Mouse (Mus musculus) hindbrain, embryonic 11.5 days (tissue): ENCODE measurements around the gene Olfr609. TPM values are rescaled to one million over a fixed set of nuclear protein-coding genes. Genes with fewer than 3 reads are reported as not detected.

Experiments used
- polyA plus RNA-seq: library from polyadenylated mRNA; unstranded; fragments of >200 nt; fragmentation: Nextera tagmentation; extraction: Ambion mirVana; gene quantifications from 2 replicates; pipeline ENCODE4 v1.2.1, GENCODE M21; 2014

The Olfr609 gene
- polyA plus RNA-seq, 1 experiment from 2014 or later: not detected

Other genes starting within 250 kb of the Olfr609 start
- gene Usp17ld, start 245.6 kb downstream of the Olfr609 start, polyA plus RNA-seq: not detected in 2 replicates
- gene Olfr596, start 192.4 kb downstream of the Olfr609 start, polyA plus RNA-seq: not detected in 2 replicates
- not detected in 2 replicates for gene Olfr597, start 181.7 kb downstream of the Olfr609 start, polyA plus RNA-seq
- gene Olfr598, start 174.5 kb downstream of the Olfr609 start, polyA plus RNA-seq: not detected in 2 replicates
- not detected in 2 replicates for gene Olfr599, start 162.1 kb downstream of the Olfr609 start, polyA plus RNA-seq
- not detected in 2 replicates for gene Olfr600, start 148.4 kb downstream of the Olfr609 start, polyA plus RNA-seq
- not detected in 2 replicates for gene Olfr601, start 135.4 kb downstream of the Olfr609 start, polyA plus RNA-seq
- not detected in 2 replicates for gene Olfr603, start 111.9 kb downstream of the Olfr609 start, polyA plus RNA-seq
- not detected in 2 replicates for gene Usp17lc, start 83.0 kb downstream of the Olfr609 start, polyA plus RNA-seq
- gene Olfr605, start 52.6 kb downstream of the Olfr609 start, polyA plus RNA-seq: not detected in 2 replicates
- not detected in 2 replicates for gene Olfr606, start 49.0 kb downstream of the Olfr609 start, polyA plus RNA-seq
- gene Olfr607, start 33.9 kb downstream of the Olfr609 start, polyA plus RNA-seq: not detected in 2 replicates
- gene Olfr608, start 28.2 kb downstream of the Olfr609 start, polyA plus RNA-seq: not detected in 2 replicates
- not detected in 2 replicates for gene Olfr610, start 14.1 kb upstream of the Olfr609 start, polyA plus RNA-seq
- gene Olfr611, start 22.8 kb upstream of the Olfr609 start, polyA plus RNA-seq: not detected in 2 replicates
- not detected in 2 replicates for gene Olfr612, start 44.7 kb upstream of the Olfr609 start, polyA plus RNA-seq
- gene Olfr613, start 50.0 kb upstream of the Olfr609 start, polyA plus RNA-seq: not detected in 2 replicates
- not detected in 2 replicates for gene Olfr615, start 58.0 kb upstream of the Olfr609 start, polyA plus RNA-seq
- gene Olfr616, start 71.1 kb upstream of the Olfr609 start, polyA plus RNA-seq: not detected in 2 replicates
- 0.29 TPM in 1 of 2 replicates, not detected in the other for gene Olfr617, start 75.0 kb upstream of the Olfr609 start, polyA plus RNA-seq
- gene Olfr618, start 92.0 kb upstream of the Olfr609 start, polyA plus RNA-seq: 0.09 TPM in 1 of 2 replicates, not detected in the other
- gene Olfr619, start 102.5 kb upstream of the Olfr609 start, polyA plus RNA-seq: not detected in 2 replicates
- gene Olfr620, start 114.5 kb upstream of the Olfr609 start, polyA plus RNA-seq: not detected in 2 replicates
- gene Olfr622, start 144.6 kb upstream of the Olfr609 start, polyA plus RNA-seq: not detected in 2 replicates
- not detected in 2 replicates for gene Olfr623, start 165.6 kb upstream of the Olfr609 start, polyA plus RNA-seq
- gene Olfr624, start 173.1 kb upstream of the Olfr609 start, polyA plus RNA-seq: 0.03 and 0.04 TPM in 2 replicates
- not detected in 2 replicates for gene Olfr625-ps1, start 184.7 kb upstream of the Olfr609 start, polyA plus RNA-seq
- not detected in 2 replicates for gene Olfr243, start 216.6 kb upstream of the Olfr609 start, polyA plus RNA-seq
- gene Olfr628, start 232.3 kb upstream of the Olfr609 start, polyA plus RNA-seq: not detected in 2 replicates
- not detected in 2 replicates for gene Olfr629, start 246.9 kb upstream of the Olfr609 start, polyA plus RNA-seq